Mouse (Mus musculus) lung, postnatal 4 days (tissue): ENCODE results near the gene Slc45a2.

Experiments
- DNase-seq, 2 experiments: peaks; one replicate each; pipeline ENCODE4 v3.0.0; 2021

The Slc45a2 gene

GRCm38 (mm10) chr15:11067891-11068290 is 67.4 kb downstream of the Slc45a2 start:
- DNase-seq = no peak

- no peak for DNase-seq
Observed at GRCm38 (mm10) chr15:11075726-11076361, 75.3 kb downstream of the Slc45a2 start.
